Mouse (Mus musculus): ENCODE data around the gene S100a13.

The S100a13 gene

DNA sequence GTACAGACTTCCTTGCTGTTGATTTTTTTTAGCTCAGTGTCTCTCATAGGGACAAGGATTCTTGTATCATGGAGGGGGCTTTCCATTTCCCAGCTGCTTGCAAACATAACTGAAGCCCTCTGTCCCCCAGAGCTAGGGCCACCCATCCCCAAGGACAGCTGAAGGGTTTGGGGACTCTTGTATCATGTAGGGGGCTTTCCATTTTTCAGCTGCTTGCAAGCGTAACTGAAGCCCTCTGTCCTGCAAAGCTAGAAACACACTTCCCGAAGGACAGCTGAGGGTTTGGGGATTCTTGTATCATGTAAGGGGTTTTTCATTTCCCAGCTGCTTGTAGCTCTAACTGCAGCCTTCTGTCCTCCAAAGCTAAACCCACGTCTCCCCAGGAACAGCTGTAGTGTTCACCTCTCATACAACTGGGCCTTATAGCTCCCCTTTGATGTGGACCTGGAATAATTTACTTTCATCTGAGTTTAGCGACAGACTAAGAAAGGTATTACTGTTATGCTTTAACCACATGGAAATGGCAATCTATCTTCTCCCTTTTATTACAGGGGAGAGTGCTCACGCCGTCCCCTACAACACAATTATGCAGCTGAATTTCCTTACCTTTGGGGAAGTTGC, 45.9 kb downstream of the S100a13 start, which contains the start of gene S100a3:
Gene S100a3, plus strand, starts transcription at position 571 of the 621 bp plus-strand sequence.
- DNase-seq, result no peak
